Mouse (Mus musculus): ENCODE data around the gene Zbtb12. TPM values are rescaled to one million over a fixed set of nuclear protein-coding genes. Genes with fewer than 3 reads are reported as not detected.
A peak's percentile ranks its signal among the peaks of the same experiment; 100 is the strongest.

Zbtb12 gene
- polyA plus RNA-seq, 1 experiment from 2014 or later: 0.33 TPM

GRCm38 (mm10) chr17:34862416-34863081 lies 16.7 kb upstream of the Zbtb12 start, which contains the start of gene Cfb:
Gene Cfb (minus strand): TSS chr17:34862518.
- no peaks in the 10 kb centered on the region for H3K27me3 ChIP-seq (ENCODE audit: insufficient read depth, low read length)
- H3K9ac ChIP-seq (replicated peaks): peak within 1 kb of the TSS; percentile 47
- TF ChIP-seq EP300 (IDR thresholded peaks at IDR 0.05; ENCODE audit: low read depth) (peak; percentile 59), CTCF (IDR thresholded peaks at IDR 0.05; ENCODE audit: low read depth) (no peak)
- peak within 1 kb of the TSS; percentile 63 for H3K4me2 ChIP-seq (ENCODE audit: low read depth, low read length)
- ATAC-seq: peak; percentile 80
- peaks cover 11% of the 10 kb centered on the region for H3K36me3 ChIP-seq (replicated peaks; ENCODE audit: insufficient read depth, low read length)
- H3K9me3 ChIP-seq (ENCODE audit: low read length): no peaks in the 10 kb centered on the region
- H3K27ac ChIP-seq (ENCODE audit: low read depth): peak within 1 kb of the TSS; percentile 73
- peaks cover 19% of the 10 kb centered on the region for H3K4me1 ChIP-seq (ENCODE audit: insufficient read depth)
- no peak for DNase-seq
- 34% methylated on average over 8 of the region's 8 CpGs for WGBS (ENCODE audit: insufficient replicate concordance)
- H3K4me3 ChIP-seq (ENCODE audit: low read depth, low read length): peak within 1 kb of the TSS; percentile 51

- 55% methylated on average over 7 of the region's 7 CpGs for WGBS (ENCODE audit: insufficient replicate concordance)
- Histone ChIP-seq H3K36me3 (replicated peaks; ENCODE audit: insufficient read depth, low read length) (no peaks in the 10 kb centered on the region), H3K9ac (replicated peaks) (no peak overlapping the region), H3K4me3 (ENCODE audit: low read depth, low read length) (no peak overlapping the region), H3K27me3 (ENCODE audit: insufficient read depth, low read length) (no peaks in the 10 kb centered on the region), H3K4me1 (ENCODE audit: insufficient read depth) (peaks cover 8% of the 10 kb centered on the region; the same call in 1 of the 2 replicates), H3K9me3 (ENCODE audit: low read length) (no peaks in the 10 kb centered on the region), H3K27ac (ENCODE audit: low read depth) (no peak overlapping the region), H3K4me2 (ENCODE audit: low read depth, low read length) (no peak overlapping the region)
- ATAC-seq: no peak
- TF ChIP-seq CTCF (IDR thresholded peaks at IDR 0.05; ENCODE audit: low read depth) (no peak), EP300 (IDR thresholded peaks at IDR 0.05; ENCODE audit: low read depth) (no peak)
- DNase-seq: no peak
Measured at GRCm38 (mm10) chr17:34865981-34866380, 13.3 kb upstream of the Zbtb12 start.

GRCm38 (mm10) chr17:34874321-34874720 lies 5.0 kb upstream of the Zbtb12 start:
- no peak for ATAC-seq
- H3K36me3 ChIP-seq (replicated peaks; ENCODE audit: insufficient read depth, low read length): no peaks in the 10 kb centered on the region; the same call in 1 of the 2 replicates
- TF ChIP-seq EP300 (IDR thresholded peaks at IDR 0.05; ENCODE audit: low read depth): no peak
- no peak for TF ChIP-seq CTCF (IDR thresholded peaks at IDR 0.05; ENCODE audit: low read depth)
- DNase-seq: no peak
- H3K9me3 ChIP-seq (ENCODE audit: low read length): no peaks in the 10 kb centered on the region
- H3K9ac ChIP-seq (replicated peaks): no peak overlapping the region
- H3K27ac ChIP-seq (ENCODE audit: low read depth): no peak overlapping the region
- H3K4me1 ChIP-seq (ENCODE audit: insufficient read depth): peaks cover 1% of the 10 kb centered on the region; the same call in 1 of the 2 replicates
- no peaks in the 10 kb centered on the region for H3K27me3 ChIP-seq (ENCODE audit: insufficient read depth, low read length)
- H3K4me3 ChIP-seq (ENCODE audit: low read depth, low read length): no peak overlapping the region
- 84% methylated on average over 6 of the region's 6 CpGs for WGBS (ENCODE audit: insufficient replicate concordance)
- no peak overlapping the region for H3K4me2 ChIP-seq (ENCODE audit: low read depth, low read length)

- Histone ChIP-seq H3K9ac (replicated peaks) (no peak overlapping the region), H3K9me3 (ENCODE audit: low read length) (no peaks in the 10 kb centered on the region), H3K4me3 (ENCODE audit: low read depth, low read length) (no peak overlapping the region; the same call in 1 of the 2 replicates), H3K36me3 (replicated peaks; ENCODE audit: insufficient read depth, low read length) (no peaks in the 10 kb centered on the region), H3K27me3 (ENCODE audit: insufficient read depth, low read length) (no peaks in the 10 kb centered on the region), H3K4me1 (ENCODE audit: insufficient read depth) (peaks cover 8% of the 10 kb centered on the region), H3K4me2 (ENCODE audit: low read depth, low read length) (peak overlapping the region; percentile 64), H3K27ac (ENCODE audit: low read depth) (peak overlapping the region; percentile 73)
- no peak for ATAC-seq
- no peak for TF ChIP-seq EP300 (IDR thresholded peaks at IDR 0.05; ENCODE audit: low read depth)
- no peak for TF ChIP-seq CTCF (IDR thresholded peaks at IDR 0.05; ENCODE audit: low read depth)
- DNase-seq: peak; percentile 11
Measured at GRCm38 (mm10) chr17:34881166-34881565, 1.9 kb downstream of the Zbtb12 start.

GRCm38 (mm10) chr17:34881683-34882310 lies 2.5 kb downstream of the Zbtb12 start, which contains the start of gene Gm20547:
Gene Gm20547 (minus strand): TSS chr17:34882042.
- Histone ChIP-seq H3K9ac (replicated peaks) (peak within 1 kb of the TSS; percentile 34), H3K4me1 (ENCODE audit: insufficient read depth) (peaks cover 8% of the 10 kb centered on the region), H3K4me2 (ENCODE audit: low read depth, low read length) (peak within 1 kb of the TSS; percentile 64), H3K4me3 (ENCODE audit: low read depth, low read length) (peak within 1 kb of the TSS; percentile 39), H3K27me3 (ENCODE audit: insufficient read depth, low read length) (no peaks in the 10 kb centered on the region), H3K27ac (ENCODE audit: low read depth) (peak within 1 kb of the TSS; percentile 73), H3K9me3 (ENCODE audit: low read length) (no peaks in the 10 kb centered on the region), H3K36me3 (replicated peaks; ENCODE audit: insufficient read depth, low read length) (no peaks in the 10 kb centered on the region)
- TF ChIP-seq EP300 (IDR thresholded peaks at IDR 0.05; ENCODE audit: low read depth) (peak; percentile 9; the same call in 1 of the 2 replicates), CTCF (IDR thresholded peaks at IDR 0.05; ENCODE audit: low read depth) (no peak)
- WGBS (ENCODE audit: insufficient replicate concordance): 18% methylated on average over 15 of the region's 15 CpGs
- ATAC-seq (peak; percentile 71), DNase-seq (peak; percentile 60)

GRCm38 (mm10) chr17:34883332-34883731 lies 4.0 kb downstream of the Zbtb12 start:
- H3K9me3 ChIP-seq (ENCODE audit: low read length): no peaks in the 10 kb centered on the region
- DNase-seq (peak; percentile 14), ATAC-seq (no peak)
- H3K4me2 ChIP-seq (ENCODE audit: low read depth, low read length): no peak overlapping the region
- no peak overlapping the region for H3K4me3 ChIP-seq (ENCODE audit: low read depth, low read length)
- WGBS (ENCODE audit: insufficient replicate concordance): 53% methylated on average over 3 of the region's 3 CpGs
- TF ChIP-seq EP300 (IDR thresholded peaks at IDR 0.05; ENCODE audit: low read depth): no peak
- peak; percentile 33 for TF ChIP-seq CTCF (IDR thresholded peaks at IDR 0.05; ENCODE audit: low read depth)
- H3K27ac ChIP-seq (ENCODE audit: low read depth): no peak overlapping the region
- H3K36me3 ChIP-seq (replicated peaks; ENCODE audit: insufficient read depth, low read length): no peaks in the 10 kb centered on the region
- H3K27me3 ChIP-seq (ENCODE audit: insufficient read depth, low read length): no peaks in the 10 kb centered on the region
- H3K9ac ChIP-seq (replicated peaks): no peak overlapping the region
- peaks cover 8% of the 10 kb centered on the region for H3K4me1 ChIP-seq (ENCODE audit: insufficient read depth)

Measured in liver, postnatal 0 days (tissue).